Mouse (Mus musculus) megakaryocyte-erythroid progenitor cell, adult 5 weeks (primary cell): ENCODE data around the gene Hes7. TPM values are rescaled to one million over a fixed set of nuclear protein-coding genes. Genes with fewer than 3 reads are reported as not detected.

Experiments
- polyA plus RNA-seq: library from polyadenylated mRNA; stranded (reverse); fragments of >175 nt; gene quantifications from 2 replicates; pipeline ENCODE4 v1.2.3, GENCODE M21; 2012

Gene Hes7
- polyA plus RNA-seq: 2.9 and 3.1 TPM in 2 replicates

DNA sequence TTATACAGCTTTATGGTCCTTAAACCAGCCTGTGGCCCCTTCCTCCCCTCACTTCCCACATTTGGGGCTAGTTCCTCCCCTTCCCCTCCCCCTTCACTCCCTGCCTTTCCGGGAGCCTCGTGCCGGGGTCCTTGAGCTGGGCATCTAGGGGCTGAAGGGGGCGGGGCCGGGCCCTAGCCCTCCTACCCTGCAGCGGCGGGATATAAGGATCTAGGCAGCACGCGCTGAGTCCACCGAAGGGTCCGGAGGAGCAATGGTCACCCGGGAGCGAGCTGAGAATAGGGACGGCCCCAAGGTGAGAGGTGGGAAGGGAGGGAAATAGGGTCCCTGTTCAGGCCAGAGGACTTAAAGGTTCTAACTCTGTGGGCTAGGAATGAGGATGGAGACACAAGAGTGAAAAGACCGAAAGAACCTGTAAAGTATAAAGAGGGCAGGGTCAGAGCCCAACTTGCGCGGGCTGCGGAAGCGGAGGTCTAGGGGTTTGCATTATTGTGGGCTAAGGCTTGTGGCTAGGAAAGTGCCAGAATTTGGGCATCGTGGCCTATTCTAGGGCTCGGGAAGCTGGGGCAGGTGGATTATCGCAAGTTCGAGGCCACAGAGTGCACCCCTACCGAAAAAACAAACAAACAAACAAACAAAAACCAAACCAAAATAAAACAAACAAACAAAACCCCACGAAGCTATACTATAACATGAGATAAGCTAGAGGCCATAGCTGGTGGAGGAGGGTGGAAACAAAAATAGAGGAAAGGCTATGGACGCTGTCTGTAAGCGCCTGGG is at the start of gene Hes7:
TSS of gene Hes7 (plus strand) at position 184 of the 780 bp plus-strand sequence.

GRCm38 (mm10) chr11:69070590-69071222 is 49.5 kb upstream of the Hes7 start, which contains the start of gene Tmem107:
Gene Tmem107, plus strand, starts transcription at chr11:69070806.

GRCm38 (mm10) chr11:69088103-69088855 is 31.9 kb upstream of the Hes7 start, which contains the start of gene Vamp2:
Gene Vamp2, plus strand, starts transcription at chr11:69088490.

DNA sequence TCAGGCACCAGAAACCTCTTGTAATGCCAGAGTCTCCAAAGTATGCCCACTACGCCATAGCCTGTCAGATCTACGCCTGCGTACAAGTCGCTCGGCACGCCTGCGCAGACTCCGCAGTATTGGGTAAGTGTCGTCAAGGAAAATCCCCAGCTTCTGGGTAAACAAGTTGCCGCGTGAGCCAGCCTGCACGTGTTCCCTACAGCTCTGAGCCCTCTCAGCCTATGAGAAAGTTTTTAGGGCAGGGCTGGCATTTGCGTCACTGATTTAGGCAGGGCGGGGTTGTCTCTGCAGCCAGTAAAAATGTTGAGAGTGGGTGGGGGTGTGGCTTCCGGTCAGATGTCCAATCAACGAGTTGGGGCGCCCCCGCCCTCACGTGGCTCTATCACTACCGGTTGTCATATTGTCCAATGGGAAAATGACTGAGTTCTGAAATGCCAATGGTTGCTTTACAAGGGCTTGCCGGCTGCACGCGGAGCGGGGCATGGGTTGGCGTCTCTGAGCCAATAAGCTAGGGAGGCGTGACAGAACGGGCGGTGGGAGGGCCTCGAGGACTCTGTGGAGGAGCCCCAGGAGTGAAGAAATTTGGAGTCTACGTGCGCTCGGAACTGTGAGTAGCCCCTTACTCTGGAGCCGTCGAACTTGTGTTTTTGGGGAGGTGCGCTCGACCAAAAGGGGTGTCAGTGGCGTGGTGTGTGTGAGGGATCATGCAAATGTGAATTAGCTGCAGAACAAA is 25.3 kb upstream of the Hes7 start, which contains the start of gene Per1:
TSS of gene Per1 (plus strand) at position 521 of the 733 bp plus-strand sequence.

DNA sequence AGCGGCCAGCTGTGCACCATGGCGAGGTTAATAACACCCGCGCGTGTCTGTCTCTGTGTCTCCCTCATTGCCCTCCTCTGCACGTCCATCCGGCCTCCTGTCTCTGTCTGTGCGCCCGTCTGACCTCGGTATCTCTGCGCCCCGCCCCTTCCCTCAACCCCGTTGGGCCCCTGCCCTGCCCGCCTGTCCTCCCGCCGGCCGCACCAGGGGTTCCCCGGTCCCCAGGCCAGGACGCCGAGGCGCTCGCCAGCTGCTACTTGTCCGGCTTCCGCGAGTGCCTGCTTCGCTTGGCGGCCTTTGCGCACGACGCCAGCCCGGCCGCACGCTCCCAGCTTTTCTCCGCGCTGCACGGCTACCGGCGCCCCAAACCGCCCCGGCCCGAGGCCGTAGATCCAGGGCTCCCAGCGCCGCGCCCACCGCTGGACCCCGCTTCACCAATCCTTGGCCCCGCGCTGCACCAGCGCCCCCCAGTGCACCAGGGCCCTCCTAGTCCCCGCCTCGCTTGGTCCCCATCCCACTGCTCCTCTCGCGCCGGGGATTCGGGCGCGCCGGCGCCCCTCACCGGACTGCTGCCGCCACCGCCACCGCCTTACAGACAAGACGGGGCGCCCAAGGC is 2.2 kb downstream of the Hes7 start, which contains the start of gene 9130213A22Rik:
TSS of gene 9130213A22Rik (minus strand) at position 254 of the 616 bp plus-strand sequence.

DNA sequence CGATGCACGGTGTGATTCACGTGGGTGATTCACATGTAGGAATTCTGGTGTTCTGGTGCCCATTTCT is 5.5 kb downstream of the Hes7 start, which contains the start of gene Aloxe3:
TSS of gene Aloxe3 (plus strand) at position 45 of the 67 bp plus-strand sequence.

GRCm38 (mm10) chr11:69156800-69157199 is 36.6 kb downstream of the Hes7 start, which contains the start of gene Alox12b:
Gene Alox12b, plus strand, starts transcription at chr11:69156989.

Other genes with a start within 250 kb of the Hes7 start
- gene Ndel1, start 248.5 kb upstream of the Hes7 start, polyA plus RNA-seq: 45.0 and 50.0 TPM in 2 replicates
- gene Rnf222, start 231.9 kb upstream of the Hes7 start, polyA plus RNA-seq: 0.03 TPM in 2 replicates
- gene Rpl26, start 218.8 kb upstream of the Hes7 start, polyA plus RNA-seq: 275 and 292 TPM in 2 replicates
- not detected in 2 replicates for gene Odf4, start 193.3 kb upstream of the Hes7 start, polyA plus RNA-seq
- 0.56 and 0.79 TPM in 2 replicates for gene Arhgef15, start 162.9 kb upstream of the Hes7 start, polyA plus RNA-seq
- 2.1 TPM in 2 replicates for gene Slc25a35, start 152.3 kb upstream of the Hes7 start, polyA plus RNA-seq
- 15.6 and 17.3 TPM in 2 replicates for gene Rangrf, start 145.2 kb upstream of the Hes7 start, polyA plus RNA-seq
- gene Pfas, start 111.9 kb upstream of the Hes7 start, polyA plus RNA-seq: 25.3 and 36.6 TPM in 2 replicates
- 104 and 110 TPM in 2 replicates for gene Ctc1, start 104.5 kb upstream of the Hes7 start, polyA plus RNA-seq
- 93.3 and 166 TPM in 2 replicates for gene Aurkb, start 74.8 kb upstream of the Hes7 start, polyA plus RNA-seq
- gene Borcs6, start 60.7 kb upstream of the Hes7 start, polyA plus RNA-seq: 50.1 and 51.5 TPM in 2 replicates
- 63.6 and 71.5 TPM in 2 replicates for gene Tmem107, start 49.6 kb upstream of the Hes7 start, polyA plus RNA-seq
- gene Vamp2, start 31.9 kb upstream of the Hes7 start, polyA plus RNA-seq: 65.9 and 86.0 TPM in 2 replicates
- 120 and 156 TPM in 2 replicates for gene Per1, start 25.2 kb upstream of the Hes7 start, polyA plus RNA-seq
- 0.22 and 0.39 TPM in 2 replicates for gene 9130213A22Rik, start 2.2 kb downstream of the Hes7 start, polyA plus RNA-seq
- not detected in 2 replicates for gene Aloxe3, start 5.5 kb downstream of the Hes7 start, polyA plus RNA-seq
- gene Alox12b, start 36.6 kb downstream of the Hes7 start, polyA plus RNA-seq: not detected in 2 replicates
- gene Alox8, start 77.4 kb downstream of the Hes7 start, polyA plus RNA-seq: 0.02 and 0.43 TPM in 2 replicates
- gene Gucy2e, start 116.6 kb downstream of the Hes7 start, polyA plus RNA-seq: 0.01 TPM in 1 of 2 replicates, not detected in the other
- gene Cntrob, start 203.4 kb downstream of the Hes7 start, polyA plus RNA-seq: 22.6 and 44.8 TPM in 2 replicates
- 5.1 and 6.6 TPM in 2 replicates for gene Trappc1, start 203.6 kb downstream of the Hes7 start, polyA plus RNA-seq
- 0.16 and 0.42 TPM in 2 replicates for gene Kcnab3, start 205.9 kb downstream of the Hes7 start, polyA plus RNA-seq
- 3.1 and 7.6 TPM in 2 replicates for gene Rnf227, start 220.1 kb downstream of the Hes7 start, polyA plus RNA-seq
- 147 and 202 TPM in 2 replicates for gene Chd3, start 249.0 kb downstream of the Hes7 start, polyA plus RNA-seq